Comparison of ENCODE assay signal across 8 mouse cellular contexts in genomic region chr7:82119266-82119665, GRCm38 (mm10). TPM values are rescaled to one million over a fixed set of nuclear protein-coding genes. Genes with fewer than 3 reads are reported as not detected.
DNase-seq lines count a peak whose midpoint lies in the region; ATAC-seq lines count a peak whose summit lies in the region.

No protein-coding gene starts in this region.

- H3K36me3 ChIP-seq in embryonic facial prominence, embryonic 11.5 days (replicated peaks; ENCODE audit: control insufficient read depth, insufficient read depth, low read depth, low read length) = no peaks in the 10 kb centered on the region

- peak; percentile 77; the same call in 1 of the 2 replicates for ATAC-seq in embryonic facial prominence, embryonic 11.5 days (replicated peaks; ENCODE audit: insufficient number of reproducible peaks, low FRiP score, low TSS enrichment, low read depth)

- H3K4me2 ChIP-seq in embryonic facial prominence, embryonic 11.5 days (ENCODE audit: low read depth, low read length) = no peak overlapping the region

- H3K9ac ChIP-seq in embryonic facial prominence, embryonic 11.5 days (replicated peaks; ENCODE audit: low read length) = no peak overlapping the region

- intact Hi-C loops in heart, postnatal 14 days (cut with DNase I) = loop anchor here (5.0 kb wide), 2 partner anchors 252 to 327 kb away; no protein-coding TSS in a partner anchor

- H3K27me3 ChIP-seq in embryonic facial prominence, embryonic 11.5 days (ENCODE audit: control insufficient read depth, insufficient read depth, low read length) = no peaks in the 10 kb centered on the region

- no peaks in the 10 kb centered on the region for H3K9me3 ChIP-seq in embryonic facial prominence, embryonic 11.5 days (replicated peaks; ENCODE audit: control insufficient read depth, low read length)

- DNase-seq in CD4-positive, CD25-positive, alpha-beta regulatory T cell, adult 2 months (ENCODE audit: low read depth, low spot score) = peak; percentile 73
- peak; percentile 75 for DNase-seq in adrenal gland, postnatal 14 days
- DNase-seq in embryonic facial prominence, embryonic 11.5 days (ENCODE audit: low spot score) = peak; percentile 95
- DNase-seq in heart, postnatal 14 days = peak; percentile 69 to 83
- DNase-seq in kidney, postnatal 4 days = peak; percentile 83 to 87
- peak; percentile 22 to 61 for DNase-seq in lung, adult 18-20 months
- DNase-seq in ovary, postnatal 10 days (ENCODE audit: low spot score) = peak; percentile 58
- peak; percentile 58 to 83 for DNase-seq in thymus, postnatal 10 days (ENCODE audit: low spot score in 2 of 2)

- no peak overlapping the region for H3K27ac ChIP-seq in embryonic facial prominence, embryonic 11.5 days (replicated peaks; ENCODE audit: low read depth, low read length)

- no peaks in the 10 kb centered on the region for H3K4me1 ChIP-seq in embryonic facial prominence, embryonic 11.5 days (ENCODE audit: control insufficient read depth, insufficient read depth, low read length)

- 15% methylated on average over 2 of the region's 2 CpGs for WGBS in embryonic facial prominence, embryonic 11.5 days

- no peak overlapping the region for H3K4me3 ChIP-seq in embryonic facial prominence, embryonic 11.5 days (ENCODE audit: low read depth, low read length)

RNA-seq across cellular contexts. Expression of gene Sh3gl3, which starts 54.4 kb away (rescaled TPM):
- 8.9 and 12.9 TPM in 2 replicates for total RNA-seq in adrenal gland, postnatal 14 days (2021)
- 38.4 and 42.6 TPM in 2 replicates for polyA plus RNA-seq in embryonic facial prominence, embryonic 11.5 days (2014; fragmentation: Nextera tagmentation; extraction: Ambion mirVana)
- under 1 TPM; 0.55 to 0.93 TPM for total RNA-seq in heart, postnatal 14 days (2021)

Comparison
In these comparisons a context has a peak if more than half of its experiments do, and no peak if none do; other contexts are left out.
1. DNase-seq: peak in every context shown above with its lines; median percentile 95 in embryonic facial prominence, embryonic 11.5 days; 85 in kidney, postnatal 4 days; 76 in heart, postnatal 14 days; 75 in adrenal gland, postnatal 14 days; 73 in CD4-positive, CD25-positive, alpha-beta regulatory T cell, adult 2 months; 70 in thymus, postnatal 10 days; 58 in ovary, postnatal 10 days; 42 in lung, adult 18-20 months.